Mouse (Mus musculus): Measurements from ENCODE around the gene Runx3. TPM values are rescaled to one million over a fixed set of nuclear protein-coding genes. Genes with fewer than 3 reads are reported as not detected.

The Runx3 gene
- polyA plus RNA-seq, 1 experiment from 2014 or later: not detected

GRCm38 (mm10) chr4:135106968-135107367, 13.5 kb upstream of the Runx3 start:
- Histone ChIP-seq H3K4me1 (replicated peaks; ENCODE audit: control insufficient read depth, insufficient read depth, low read length) (no peaks in the 10 kb centered on the region), H3K4me2 (ENCODE audit: low read length) (no peak overlapping the region), H3K4me3 (replicated peaks; ENCODE audit: low read length) (no peak overlapping the region), H3K9ac (replicated peaks; ENCODE audit: low read depth, low read length) (no peak overlapping the region), H3K27me3 (replicated peaks; ENCODE audit: control insufficient read depth, insufficient read depth, low read length) (no peaks in the 10 kb centered on the region; the same call in 1 of the 2 replicates), H3K27ac (ENCODE audit: low read length) (no peak overlapping the region), H3K9me3 (ENCODE audit: control insufficient read depth, low read length) (peaks cover 2% of the 10 kb centered on the region), H3K36me3 (ENCODE audit: control insufficient read depth, insufficient read depth) (no peaks in the 10 kb centered on the region)
- ATAC-seq: no peak
- 77% methylated on average over 4 of the region's 4 CpGs for WGBS

- Histone ChIP-seq H3K9me3 (ENCODE audit: control insufficient read depth, low read length) (peaks cover 6% of the 10 kb centered on the region), H3K27me3 (replicated peaks; ENCODE audit: control insufficient read depth, insufficient read depth, low read length) (no peaks in the 10 kb centered on the region), H3K36me3 (ENCODE audit: control insufficient read depth, insufficient read depth) (no peaks in the 10 kb centered on the region), H3K4me3 (replicated peaks; ENCODE audit: low read length) (no peak overlapping the region), H3K27ac (ENCODE audit: low read length) (no peak overlapping the region), H3K9ac (replicated peaks; ENCODE audit: low read depth, low read length) (no peak overlapping the region), H3K4me2 (ENCODE audit: low read length) (no peak overlapping the region), H3K4me1 (replicated peaks; ENCODE audit: control insufficient read depth, insufficient read depth, low read length) (no peaks in the 10 kb centered on the region)
- no peak for ATAC-seq
- WGBS: 77% methylated on average over 3 of the region's 3 CpGs
These were observed 11.8 kb upstream of the Runx3 start for GRCm38 (mm10) chr4:135108666-135109065.

GRCm38 (mm10) chr4:135113656-135114055, 6.8 kb upstream of the Runx3 start:
- H3K27me3 ChIP-seq (replicated peaks; ENCODE audit: control insufficient read depth, insufficient read depth, low read length): no peaks in the 10 kb centered on the region
- no peak overlapping the region for H3K9ac ChIP-seq (replicated peaks; ENCODE audit: low read depth, low read length)
- ATAC-seq: no peak
- H3K36me3 ChIP-seq (ENCODE audit: control insufficient read depth, insufficient read depth): no peaks in the 10 kb centered on the region
- H3K4me2 ChIP-seq (ENCODE audit: low read length): no peak overlapping the region
- WGBS: 84% methylated on average over 8 of the region's 8 CpGs
- peaks cover 6% of the 10 kb centered on the region for H3K9me3 ChIP-seq (ENCODE audit: control insufficient read depth, low read length)
- no peaks in the 10 kb centered on the region for H3K4me1 ChIP-seq (replicated peaks; ENCODE audit: control insufficient read depth, insufficient read depth, low read length)
- no peak overlapping the region for H3K27ac ChIP-seq (ENCODE audit: low read length)
- H3K4me3 ChIP-seq (replicated peaks; ENCODE audit: low read length): no peak overlapping the region

GRCm38 (mm10) chr4:135114301-135114700, 6.2 kb upstream of the Runx3 start:
- Histone ChIP-seq H3K4me2 (ENCODE audit: low read length) (no peak overlapping the region), H3K27ac (ENCODE audit: low read length) (no peak overlapping the region), H3K36me3 (ENCODE audit: control insufficient read depth, insufficient read depth) (no peaks in the 10 kb centered on the region), H3K9ac (replicated peaks; ENCODE audit: low read depth, low read length) (no peak overlapping the region), H3K4me1 (replicated peaks; ENCODE audit: control insufficient read depth, insufficient read depth, low read length) (no peaks in the 10 kb centered on the region), H3K9me3 (ENCODE audit: control insufficient read depth, low read length) (peaks cover 6% of the 10 kb centered on the region), H3K27me3 (replicated peaks; ENCODE audit: control insufficient read depth, insufficient read depth, low read length) (no peaks in the 10 kb centered on the region), H3K4me3 (replicated peaks; ENCODE audit: low read length) (no peak overlapping the region)
- ATAC-seq: no peak
- 86% methylated on average over 10 of the region's 10 CpGs for WGBS

- no peak overlapping the region for H3K4me3 ChIP-seq (replicated peaks; ENCODE audit: low read length)
- WGBS: 61% methylated on average over 14 of the region's 14 CpGs
- no peak for ATAC-seq
These were observed 4.9 kb upstream of the Runx3 start for GRCm38 (mm10) chr4:135115426-135116170.

GRCm38 (mm10) chr4:135116391-135116790, 4.1 kb upstream of the Runx3 start:
- Histone ChIP-seq H3K36me3 (ENCODE audit: control insufficient read depth, insufficient read depth) (no peaks in the 10 kb centered on the region), H3K4me2 (ENCODE audit: low read length) (no peak overlapping the region), H3K9me3 (ENCODE audit: control insufficient read depth, low read length) (peaks cover 6% of the 10 kb centered on the region), H3K9ac (replicated peaks; ENCODE audit: low read depth, low read length) (no peak overlapping the region), H3K4me1 (replicated peaks; ENCODE audit: control insufficient read depth, insufficient read depth, low read length) (no peaks in the 10 kb centered on the region), H3K27me3 (replicated peaks; ENCODE audit: control insufficient read depth, insufficient read depth, low read length) (no peaks in the 10 kb centered on the region), H3K27ac (ENCODE audit: low read length) (no peak overlapping the region), H3K4me3 (replicated peaks; ENCODE audit: low read length) (no peak overlapping the region)
- WGBS: 69% methylated on average over 5 of the region's 5 CpGs
- no peak for ATAC-seq

More at GRCm38 (mm10) chr4:135115426-135116170, 4.9 kb upstream of the Runx3 start:
- Histone ChIP-seq H3K9me3 (ENCODE audit: control insufficient read depth, low read length) (peaks cover 6% of the 10 kb centered on the region), H3K36me3 (ENCODE audit: control insufficient read depth, insufficient read depth) (no peaks in the 10 kb centered on the region), H3K4me2 (ENCODE audit: low read length) (no peak overlapping the region), H3K9ac (replicated peaks; ENCODE audit: low read depth, low read length) (no peak overlapping the region), H3K27ac (ENCODE audit: low read length) (no peak overlapping the region), H3K4me1 (replicated peaks; ENCODE audit: control insufficient read depth, insufficient read depth, low read length) (no peaks in the 10 kb centered on the region), H3K27me3 (replicated peaks; ENCODE audit: control insufficient read depth, insufficient read depth, low read length) (no peaks in the 10 kb centered on the region)

GRCm38 (mm10) chr4:135117846-135118245, 2.6 kb upstream of the Runx3 start:
- H3K4me1 ChIP-seq (replicated peaks; ENCODE audit: control insufficient read depth, insufficient read depth, low read length): no peaks in the 10 kb centered on the region
- H3K36me3 ChIP-seq (ENCODE audit: control insufficient read depth, insufficient read depth): no peaks in the 10 kb centered on the region
- H3K9me3 ChIP-seq (ENCODE audit: control insufficient read depth, low read length): no peaks in the 10 kb centered on the region
- H3K27ac ChIP-seq (ENCODE audit: low read length): no peak overlapping the region
- no peak for ATAC-seq
- no peaks in the 10 kb centered on the region for H3K27me3 ChIP-seq (replicated peaks; ENCODE audit: control insufficient read depth, insufficient read depth, low read length)
- H3K4me3 ChIP-seq (replicated peaks; ENCODE audit: low read length): no peak overlapping the region
- WGBS: 86% methylated on average over 9 of the region's 9 CpGs
- no peak overlapping the region for H3K4me2 ChIP-seq (ENCODE audit: low read length)
- H3K9ac ChIP-seq (replicated peaks; ENCODE audit: low read depth, low read length): no peak overlapping the region

- no peak for ATAC-seq
- no peaks in the 10 kb centered on the region for H3K4me1 ChIP-seq (replicated peaks; ENCODE audit: control insufficient read depth, insufficient read depth, low read length)
- no peak overlapping the region for H3K9ac ChIP-seq (replicated peaks; ENCODE audit: low read depth, low read length)
- no peaks in the 10 kb centered on the region for H3K9me3 ChIP-seq (ENCODE audit: control insufficient read depth, low read length)
- no peaks in the 10 kb centered on the region for H3K36me3 ChIP-seq (ENCODE audit: control insufficient read depth, insufficient read depth)
- no peak overlapping the region for H3K4me2 ChIP-seq (ENCODE audit: low read length)
- WGBS: 90% methylated on average over 12 of the region's 12 CpGs
- H3K4me3 ChIP-seq (replicated peaks; ENCODE audit: low read length): no peak overlapping the region
- no peak overlapping the region for H3K27ac ChIP-seq (ENCODE audit: low read length)
- no peaks in the 10 kb centered on the region for H3K27me3 ChIP-seq (replicated peaks; ENCODE audit: control insufficient read depth, insufficient read depth, low read length)
These were observed 1.5 kb upstream of the Runx3 start for GRCm38 (mm10) chr4:135118855-135119474.

- Histone ChIP-seq H3K9ac (replicated peaks; ENCODE audit: low read depth, low read length) (no peak overlapping the region), H3K4me1 (replicated peaks; ENCODE audit: control insufficient read depth, insufficient read depth, low read length) (no peaks in the 10 kb centered on the region), H3K9me3 (ENCODE audit: control insufficient read depth, low read length) (no peaks in the 10 kb centered on the region), H3K4me3 (replicated peaks; ENCODE audit: low read length) (no peak overlapping the region), H3K36me3 (ENCODE audit: control insufficient read depth, insufficient read depth) (no peaks in the 10 kb centered on the region), H3K27ac (ENCODE audit: low read length) (no peak overlapping the region), H3K27me3 (replicated peaks; ENCODE audit: control insufficient read depth, insufficient read depth, low read length) (no peaks in the 10 kb centered on the region), H3K4me2 (ENCODE audit: low read length) (no peak overlapping the region)
- ATAC-seq: no peak
- 70% methylated on average over 5 of the region's 5 CpGs for WGBS
These were observed 3.3 kb downstream of the Runx3 start for GRCm38 (mm10) chr4:135123721-135124120.

All from forebrain, embryonic 16.5 days (tissue).